Mouse (Mus musculus): ENCODE data around the gene Xab2.

DNA sequence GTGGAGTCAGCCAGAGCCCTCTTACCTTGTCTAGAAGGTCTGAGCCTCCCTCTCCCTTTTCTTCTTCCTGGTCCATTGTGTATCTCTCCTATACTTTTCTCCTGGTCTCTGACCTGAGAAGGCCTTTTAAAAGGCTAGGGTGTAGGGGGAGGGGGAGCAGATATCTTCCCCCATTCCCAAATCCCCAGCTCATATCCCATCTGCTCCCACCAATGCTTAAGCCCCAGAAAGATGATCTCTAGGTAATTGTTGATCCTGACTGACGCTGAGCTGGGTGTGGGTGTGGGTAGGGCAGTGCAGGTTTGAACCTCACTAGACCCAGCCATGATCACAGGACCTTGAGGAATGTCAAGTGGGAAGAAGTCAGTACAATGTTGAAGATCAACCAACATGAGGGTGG lies 4.3 kb upstream of the Xab2 start, which contains the start of gene Pcp2:
- TF ChIP-seq CTCF (IDR thresholded peaks at IDR 0.05; ENCODE audit: borderline replicate concordance, control insufficient read depth, extremely low read depth, insufficient read depth, low read length, poor library complexity): no peak
- no peak for TF ChIP-seq POLR2A (IDR thresholded peaks at IDR 0.05; ENCODE audit: control insufficient read depth, extremely low read depth, insufficient read depth, low read length, poor library complexity)

All from thymus, adult 2 months (tissue).